Comparison of ENCODE assay signal across 21 mouse cellular contexts in genomic region chr13:117940536-117941280, GRCm38 (mm10).
DNase-seq lines count a peak whose midpoint lies in the region; ATAC-seq and TF ChIP-seq lines count a peak whose summit lies in the region.
"Had no signal": no experiment of that assay in that cellular context is flagged by ENCODE, and none has a peak within 500 bp of the region (broad histone marks: within the 10 kb centered on the region; RNA-seq: fewer than 3 reads in every experiment).

No protein-coding gene starts in this region.

- no peak overlapping the region for H3K4me3 ChIP-seq in midbrain, postnatal 0 days (ENCODE audit: low read depth, low read length)
- no peak overlapping the region for H3K4me3 ChIP-seq in midbrain, embryonic 11.5 days (ENCODE audit: low read depth, low read length)
- no peak overlapping the region for H3K4me3 ChIP-seq in liver, postnatal 0 days (ENCODE audit: low read depth, low read length)
- H3K4me3 ChIP-seq in kidney, embryonic 14.5 days (ENCODE audit: low read length): no peak overlapping the region
- H3K4me3 ChIP-seq: heart, adult 2 months; intestine, embryonic 15.5 days; kidney, embryonic 15.5 days; midbrain, embryonic 12.5 days; neural tube, embryonic 12.5 days had no signal

- H3K27me3 ChIP-seq in midbrain, postnatal 0 days (ENCODE audit: insufficient read depth, low read length): no peaks in the 10 kb centered on the region
- no peaks in the 10 kb centered on the region for H3K27me3 ChIP-seq in midbrain, embryonic 11.5 days (ENCODE audit: control insufficient read depth, insufficient read depth, low read length)
- no peaks in the 10 kb centered on the region for H3K27me3 ChIP-seq in liver, postnatal 0 days (ENCODE audit: insufficient read depth, low read length)
- no peaks in the 10 kb centered on the region for H3K27me3 ChIP-seq in kidney, embryonic 14.5 days (ENCODE audit: control insufficient read depth, insufficient read depth, low read length)
- H3K27me3 ChIP-seq: CH12.LX; intestine, embryonic 15.5 days; kidney, embryonic 15.5 days; midbrain, embryonic 12.5 days; neural tube, embryonic 12.5 days had no signal

- H3K4me2 ChIP-seq in midbrain, postnatal 0 days (ENCODE audit: low read depth, low read length, poor library complexity, severe bottlenecking): no peak overlapping the region
- H3K4me2 ChIP-seq in midbrain, embryonic 11.5 days: no peak overlapping the region
- H3K4me2 ChIP-seq in liver, postnatal 0 days (ENCODE audit: low read depth, low read length): no peak overlapping the region
- no peak overlapping the region for H3K4me2 ChIP-seq in kidney, embryonic 14.5 days (replicated peaks; ENCODE audit: low read depth, low read length)
- H3K4me2 ChIP-seq: intestine, embryonic 15.5 days; kidney, embryonic 15.5 days; midbrain, embryonic 12.5 days; neural tube, embryonic 12.5 days had no signal

- WGBS in midbrain, postnatal 0 days: 88% methylated on average over 8 of the region's 8 CpGs
- 89% methylated on average over 8 of the region's 8 CpGs for WGBS in midbrain, embryonic 11.5 days
- WGBS in liver, postnatal 0 days (ENCODE audit: insufficient replicate concordance): 88% methylated on average over 8 of the region's 8 CpGs
- WGBS in kidney, embryonic 14.5 days: 90% methylated on average over 8 of the region's 8 CpGs

- TF ChIP-seq EP300 in liver, postnatal 0 days (IDR thresholded peaks at IDR 0.05; ENCODE audit: low read depth): no peak

- H3K9ac ChIP-seq in midbrain, postnatal 0 days (replicated peaks; ENCODE audit: low read length, poor library complexity, severe bottlenecking): no peak overlapping the region
- no peak overlapping the region for H3K9ac ChIP-seq in midbrain, embryonic 11.5 days (ENCODE audit: low read length)
- H3K9ac ChIP-seq in liver, postnatal 0 days (replicated peaks): no peak overlapping the region
- no peak overlapping the region for H3K9ac ChIP-seq in kidney, embryonic 14.5 days (ENCODE audit: low read depth, low read length)
- H3K9ac ChIP-seq: intestine, embryonic 15.5 days; kidney, embryonic 15.5 days; liver, embryonic 14.5 days; midbrain, embryonic 12.5 days; neural tube, embryonic 12.5 days had no signal

- no peaks in the 10 kb centered on the region for H3K36me3 ChIP-seq in midbrain, postnatal 0 days (ENCODE audit: insufficient read depth, low read length)
- H3K36me3 ChIP-seq in midbrain, embryonic 11.5 days (ENCODE audit: control insufficient read depth, insufficient read depth, low read length): no peaks in the 10 kb centered on the region
- H3K36me3 ChIP-seq in liver, postnatal 0 days (replicated peaks; ENCODE audit: insufficient read depth, low read length): no peaks in the 10 kb centered on the region
- no peaks in the 10 kb centered on the region for H3K36me3 ChIP-seq in kidney, embryonic 14.5 days (ENCODE audit: control insufficient read depth, insufficient read depth, low read length)
- H3K36me3 ChIP-seq: intestine, embryonic 15.5 days; kidney, embryonic 15.5 days; midbrain, embryonic 12.5 days; neural tube, embryonic 12.5 days had no signal

- no peak overlapping the region for H3K27ac ChIP-seq in midbrain, postnatal 0 days (ENCODE audit: low read depth, low read length)
- H3K27ac ChIP-seq in midbrain, embryonic 11.5 days (ENCODE audit: low read depth, low read length): no peak overlapping the region
- H3K27ac ChIP-seq in liver, postnatal 0 days (ENCODE audit: low read depth): no peak overlapping the region
- H3K27ac ChIP-seq in kidney, embryonic 14.5 days (ENCODE audit: low read depth, low read length): no peak overlapping the region
- H3K27ac ChIP-seq: heart, adult 2 months; intestine, embryonic 15.5 days; kidney, embryonic 15.5 days; liver, embryonic 14.5 days; macrophage; midbrain, embryonic 12.5 days; neural tube, embryonic 12.5 days had no signal

- peak; percentile 44; the same call in 1 of the 2 replicates for ATAC-seq in frontal cortex, adult (ENCODE audit: low TSS enrichment)
- ATAC-seq in midbrain, postnatal 0 days (ENCODE audit: low FRiP score): peak; percentile 49; the same call in 1 of the 2 replicates
- no peak for ATAC-seq in midbrain, embryonic 11.5 days (ENCODE audit: low FRiP score)
- ATAC-seq in liver, postnatal 0 days: no peak
- ATAC-seq in kidney, embryonic 14.5 days (ENCODE audit: low FRiP score, low TSS enrichment): no peak
- ATAC-seq: intestine, embryonic 15.5 days had no signal

- no peak for DNase-seq in frontal cortex, postnatal 25 days (ENCODE audit: low spot score in 2 of 2)
- DNase-seq in midbrain, postnatal 0 days (ENCODE audit: low spot score): peak; percentile 72
- no peak for DNase-seq in midbrain, embryonic 11.5 days (ENCODE audit: low spot score, missing footprints)
- DNase-seq in cerebellum, postnatal 10 days: peak; percentile 87 to 92
- DNase-seq in liver, postnatal 0 days: no peak
- no peak for DNase-seq in layer of hippocampus, adult 8-10 months (ENCODE audit: low spot score in 2 of 2)
- DNase-seq: gastrocnemius, postnatal 14 days; heart, adult 2 months; heart, postnatal 36 days; kidney, postnatal 4 days; right cerebral cortex, postnatal 14 days; thymus, postnatal 36 days had no signal

- TF ChIP-seq CTCF in midbrain, postnatal 0 days (IDR thresholded peaks at IDR 0.05): no peak
- TF ChIP-seq CTCF in liver, postnatal 0 days (IDR thresholded peaks at IDR 0.05; ENCODE audit: low read depth): no peak

- H3K9me3 ChIP-seq in midbrain, postnatal 0 days (ENCODE audit: low read length): no peaks in the 10 kb centered on the region
- H3K9me3 ChIP-seq in midbrain, embryonic 11.5 days (ENCODE audit: control insufficient read depth, low read length): no peaks in the 10 kb centered on the region
- no peaks in the 10 kb centered on the region for H3K9me3 ChIP-seq in liver, postnatal 0 days (ENCODE audit: low read length)
- H3K9me3 ChIP-seq in kidney, embryonic 14.5 days (ENCODE audit: control insufficient read depth, low read length): no peaks in the 10 kb centered on the region
- H3K9me3 ChIP-seq: intestine, embryonic 15.5 days; kidney, embryonic 15.5 days; midbrain, embryonic 12.5 days; neural tube, embryonic 12.5 days had no signal

- H3K4me1 ChIP-seq in midbrain, postnatal 0 days (ENCODE audit: insufficient read depth, low read length): no peaks in the 10 kb centered on the region
- H3K4me1 ChIP-seq in midbrain, embryonic 11.5 days (ENCODE audit: control insufficient read depth, insufficient read depth, low read length): no peaks in the 10 kb centered on the region
- H3K4me1 ChIP-seq in liver, postnatal 0 days (ENCODE audit: insufficient read depth): no peaks in the 10 kb centered on the region
- H3K4me1 ChIP-seq in kidney, embryonic 14.5 days (ENCODE audit: control insufficient read depth, insufficient read depth, low read length): no peaks in the 10 kb centered on the region
- H3K4me1 ChIP-seq: intestine, embryonic 15.5 days; kidney, embryonic 15.5 days; midbrain, embryonic 12.5 days; neural tube, embryonic 12.5 days had no signal

Comparison
In these comparisons a context has a peak if more than half of its experiments do, and no peak if none do; other contexts are left out.
1. ATAC-seq: peak in frontal cortex, adult (single experiment) and midbrain, postnatal 0 days (single experiment); none in midbrain, embryonic 11.5 days (single experiment), liver, postnatal 0 days (single experiment) and kidney, embryonic 14.5 days (single experiment).
2. DNase-seq: peak in midbrain, postnatal 0 days (single experiment) and cerebellum, postnatal 10 days (2 of 2); none in frontal cortex, postnatal 25 days (0 of 2), midbrain, embryonic 11.5 days (single experiment), liver, postnatal 0 days (single experiment) and layer of hippocampus, adult 8-10 months (0 of 2).